Mouse (Mus musculus) heart, adult 2 months (tissue): ENCODE results near the gene Pitpnc1.

Source experiments
- CTCF ChIP-seq: fragments of 200-600 bp; IDR thresholded peaks from 2 replicates; pipeline ENCODE4 v1.8.1; 2022; ENCODE audit warnings: antibody characterized with exemption, mild to moderate bottlenecking, moderate library complexity
- EP300 ChIP-seq: fragments of 200-500 bp; IDR thresholded peaks from 2 replicates; pipeline ENCODE4 v1.6.1; 2011; ENCODE audit warnings: low read depth, low read length, control low read depth; ENCODE audit not compliant: insufficient read depth
- POLR2A ChIP-seq: fragments of 200-500 bp; IDR thresholded peaks from 2 replicates; pipeline ENCODE4 v1.6.1; 2011; ENCODE audit warnings: mild to moderate bottlenecking, low read depth, low read length, control low read depth; ENCODE audit not compliant: insufficient read depth

- TF ChIP-seq CTCF (no peak), POLR2A (peak; percentile 21; the same call in 1 of the 2 replicates), EP300 (0 out of 2 replicates have a peak, but pooled peaks have one; percentile 8)
These were observed 134.7 kb downstream of the Pitpnc1 start for GRCm38 (mm10) chr11:107335756-107336155.
